Mouse (Mus musculus): Measurements from ENCODE around the gene Sh3kbp1. TPM values are rescaled to one million over a fixed set of nuclear protein-coding genes. Genes with fewer than 3 reads are reported as not detected.

Gene Sh3kbp1
- polyA plus RNA-seq, 1 experiment: 37.6 TPM

DNA sequence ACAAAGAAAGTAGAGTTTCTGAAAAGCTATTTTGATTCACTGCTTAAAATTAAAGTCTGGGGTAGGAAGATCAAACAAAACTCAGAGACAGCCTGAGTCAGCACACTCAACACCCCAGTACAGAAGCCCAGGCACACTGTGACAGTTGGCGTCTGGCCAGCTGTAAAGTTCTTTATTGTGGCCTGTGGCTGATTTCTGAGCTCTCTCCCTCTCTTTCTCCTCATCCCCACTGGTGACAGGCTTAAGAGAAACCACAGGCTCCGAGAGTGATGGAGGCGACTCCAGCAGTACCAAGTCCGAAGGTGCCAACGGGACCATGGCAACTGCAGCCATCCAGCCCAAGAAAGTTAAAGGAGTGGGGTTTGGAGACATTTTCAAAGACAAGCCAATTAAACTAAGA is 201.1 kb downstream of the Sh3kbp1 start:
- no peak for DNase-seq (ENCODE audit: extremely low spot score in 1 of 2, low spot score in 1 of 2)

- peak; percentile 20 to 50 for DNase-seq (ENCODE audit: extremely low spot score in 1 of 2, low spot score in 1 of 2)
Observed at GRCm38 (mm10) chrX:159829192-159829852, 202.2 kb downstream of the Sh3kbp1 start.

- no peak for DNase-seq (ENCODE audit: extremely low spot score in 1 of 2, low spot score in 1 of 2)
Observed at GRCm38 (mm10) chrX:159831176-159831575, 204.1 kb downstream of the Sh3kbp1 start.

DNA sequence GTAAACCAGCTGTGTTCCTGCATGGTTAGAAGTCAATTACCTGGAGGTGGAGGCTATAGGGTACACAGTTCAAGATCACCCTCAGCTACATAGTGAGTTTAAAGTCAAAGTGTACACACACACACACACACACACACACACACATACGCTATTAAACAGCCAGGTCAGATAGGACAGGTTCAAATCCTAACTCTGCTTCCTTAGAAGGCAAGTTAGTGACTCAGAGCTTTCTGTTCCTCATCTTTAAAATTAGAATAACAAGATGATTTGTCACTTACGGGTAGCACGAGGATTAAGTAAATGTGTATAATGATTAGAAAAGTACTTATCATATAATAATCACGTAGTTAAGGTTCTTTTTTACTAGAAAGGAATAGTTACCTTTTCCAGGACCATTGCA is 208.2 kb downstream of the Sh3kbp1 start:
- DNase-seq (ENCODE audit: extremely low spot score in 1 of 2, low spot score in 1 of 2): no peak

DNA sequence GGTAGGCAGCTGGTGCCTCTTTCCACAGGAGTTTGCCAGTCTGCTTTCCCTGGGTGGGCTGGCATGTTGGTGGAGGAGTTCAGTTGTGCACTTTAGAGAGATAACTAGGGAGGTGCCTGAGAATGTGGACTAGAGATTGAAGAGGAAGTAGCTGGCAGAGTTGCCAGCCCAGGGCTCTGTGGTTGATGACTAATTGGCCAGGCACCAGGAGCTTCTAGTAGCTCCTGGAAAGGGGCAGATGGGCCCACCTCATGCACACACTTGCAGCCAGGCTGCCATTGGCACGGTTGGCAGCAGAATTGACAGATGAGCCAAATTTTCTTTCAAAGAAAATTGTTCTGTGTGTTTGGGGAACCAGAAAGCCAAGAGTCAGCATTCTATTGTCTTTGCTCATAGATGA is 210.3 kb downstream of the Sh3kbp1 start:
- DNase-seq (ENCODE audit: extremely low spot score in 1 of 2, low spot score in 1 of 2): peak in 1 of 2 experiments; percentile 38

GRCm38 (mm10) chrX:159839786-159840185 is 212.7 kb downstream of the Sh3kbp1 start:
- no peak for DNase-seq (ENCODE audit: extremely low spot score in 1 of 2, low spot score in 1 of 2)

- no peak for DNase-seq (ENCODE audit: extremely low spot score in 1 of 2, low spot score in 1 of 2)
Observed at GRCm38 (mm10) chrX:159840225-159840624, 213.2 kb downstream of the Sh3kbp1 start.

DNA sequence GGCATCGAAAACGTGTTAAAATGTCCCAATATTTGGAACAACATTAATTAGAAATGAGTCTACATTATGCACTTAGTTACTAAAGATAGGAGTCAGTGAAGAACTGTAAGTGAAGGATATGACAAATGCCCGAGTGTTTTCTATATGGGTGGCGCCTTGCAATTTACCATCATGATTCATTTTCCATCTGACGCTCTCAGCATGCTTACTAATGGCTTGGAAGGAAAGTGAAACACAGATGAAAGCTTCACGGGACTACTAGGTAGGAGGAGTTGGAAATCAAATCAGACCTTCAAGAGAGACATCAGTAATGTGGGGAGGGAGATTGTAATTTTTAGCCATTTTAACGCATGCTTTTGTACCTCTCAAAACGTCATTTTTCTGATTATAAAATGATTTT is 223.7 kb downstream of the Sh3kbp1 start:
- peak in 1 of 2 experiments; percentile 18 for DNase-seq (ENCODE audit: extremely low spot score in 1 of 2, low spot score in 1 of 2)

DNA sequence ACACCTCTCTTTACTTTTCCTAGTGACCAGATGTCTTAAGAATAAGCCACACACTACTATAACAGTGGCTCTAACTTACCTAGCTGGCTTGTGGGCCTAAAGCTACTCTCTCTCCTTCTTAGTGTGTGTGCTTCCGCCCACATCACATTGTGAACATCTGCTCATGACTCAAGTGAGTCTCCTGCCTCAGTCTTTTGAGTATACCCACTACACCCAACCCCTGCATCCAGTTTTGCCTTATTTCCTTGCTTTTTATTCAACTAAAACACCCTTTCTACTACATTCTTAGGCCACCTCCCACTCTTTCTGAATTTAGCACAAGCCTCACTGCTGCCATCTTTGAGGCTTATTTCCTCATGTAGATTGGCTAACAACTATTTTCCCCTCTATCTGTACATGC is 229.8 kb downstream of the Sh3kbp1 start:
- peak in 1 of 2 experiments; percentile 45 for DNase-seq (ENCODE audit: extremely low spot score in 1 of 2, low spot score in 1 of 2)

DNA sequence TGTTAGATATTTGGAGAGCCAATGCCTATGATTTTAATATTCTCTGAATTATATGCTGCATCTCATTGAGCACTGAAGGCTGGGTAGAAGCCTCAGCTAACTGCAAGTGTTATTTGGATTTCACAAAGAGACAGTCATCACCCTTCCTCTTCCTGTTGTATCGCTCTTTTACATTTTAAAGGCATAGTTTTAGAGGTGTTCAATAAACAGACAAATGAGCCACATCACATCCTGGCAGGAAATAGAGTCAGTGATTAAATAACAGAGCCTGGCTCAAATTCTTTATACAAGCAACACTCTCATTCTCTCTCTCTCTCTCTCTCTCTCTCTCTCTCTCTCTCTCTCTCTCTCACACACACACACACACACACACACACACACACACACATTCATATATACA is 231.1 kb downstream of the Sh3kbp1 start:
- DNase-seq (ENCODE audit: extremely low spot score in 1 of 2, low spot score in 1 of 2): no peak

DNA sequence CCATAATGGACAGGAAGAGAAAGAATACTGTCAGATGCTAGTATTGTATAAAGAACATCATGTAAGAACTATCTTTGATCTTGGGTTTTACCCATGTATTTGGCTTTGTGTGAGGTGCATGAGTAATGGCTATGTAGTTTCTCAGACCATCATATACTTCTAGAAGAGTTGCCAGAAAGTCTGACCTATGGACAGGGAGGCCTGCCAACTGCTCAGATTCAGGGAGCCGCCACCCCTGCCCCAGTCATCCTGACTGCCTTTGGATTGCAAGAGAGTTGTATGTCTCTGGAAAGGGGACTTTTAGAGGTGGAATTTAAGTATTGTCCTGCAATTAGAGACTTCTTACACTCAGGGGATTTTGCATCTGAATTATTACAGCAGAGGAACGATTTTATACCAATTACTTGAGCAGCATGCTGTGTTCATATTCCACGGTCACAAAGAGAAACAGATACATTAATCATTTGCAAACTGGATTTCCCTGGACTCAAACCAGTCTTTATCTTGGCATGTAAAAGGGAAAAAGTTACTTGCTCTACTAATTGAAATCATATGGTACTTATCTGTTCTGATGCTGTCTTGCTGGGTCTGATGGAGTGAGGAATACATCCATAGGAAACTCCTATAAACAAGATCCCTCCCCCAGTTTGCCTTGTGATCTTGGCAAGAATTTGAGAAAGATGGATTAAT is 233.9 kb downstream of the Sh3kbp1 start:
- no peak for DNase-seq (ENCODE audit: extremely low spot score in 1 of 2, low spot score in 1 of 2)

- DNase-seq (ENCODE audit: extremely low spot score in 1 of 2, low spot score in 1 of 2): peak; percentile 1 to 30
Observed at GRCm38 (mm10) chrX:159867660-159868059, 240.6 kb downstream of the Sh3kbp1 start.

- no peak for DNase-seq (ENCODE audit: extremely low spot score in 1 of 2, low spot score in 1 of 2)
Observed at GRCm38 (mm10) chrX:159872521-159872920, 245.4 kb downstream of the Sh3kbp1 start.

GRCm38 (mm10) chrX:159877770-159878169 is 250.7 kb downstream of the Sh3kbp1 start:
- DNase-seq (ENCODE audit: extremely low spot score in 1 of 2, low spot score in 1 of 2): no peak

DNA sequence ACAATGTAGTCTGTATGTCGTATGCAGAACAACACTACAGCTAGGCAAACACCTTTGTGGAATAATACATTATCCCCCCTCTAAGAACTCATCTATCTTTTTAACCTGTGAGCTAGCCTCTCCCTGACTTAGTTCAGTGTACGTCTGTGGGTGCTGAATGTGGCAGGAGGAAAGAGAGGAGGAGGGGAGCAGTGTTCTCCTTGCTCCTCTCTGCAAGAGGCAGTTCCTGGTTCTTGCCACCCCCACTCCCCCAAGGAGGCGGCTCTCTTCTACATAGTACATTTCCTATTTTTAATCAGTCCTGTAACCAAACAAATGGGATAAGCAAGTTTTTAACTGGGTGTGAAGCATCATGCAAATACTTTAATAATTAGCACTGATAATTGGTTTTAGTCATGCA is 252.4 kb downstream of the Sh3kbp1 start:
- DNase-seq (ENCODE audit: extremely low spot score in 1 of 2, low spot score in 1 of 2): peak in 1 of 2 experiments; percentile 34

- peak in 1 of 2 experiments; percentile 7 for DNase-seq (ENCODE audit: extremely low spot score in 1 of 2, low spot score in 1 of 2)
Observed at GRCm38 (mm10) chrX:159881576-159881975, 254.5 kb downstream of the Sh3kbp1 start.

DNA sequence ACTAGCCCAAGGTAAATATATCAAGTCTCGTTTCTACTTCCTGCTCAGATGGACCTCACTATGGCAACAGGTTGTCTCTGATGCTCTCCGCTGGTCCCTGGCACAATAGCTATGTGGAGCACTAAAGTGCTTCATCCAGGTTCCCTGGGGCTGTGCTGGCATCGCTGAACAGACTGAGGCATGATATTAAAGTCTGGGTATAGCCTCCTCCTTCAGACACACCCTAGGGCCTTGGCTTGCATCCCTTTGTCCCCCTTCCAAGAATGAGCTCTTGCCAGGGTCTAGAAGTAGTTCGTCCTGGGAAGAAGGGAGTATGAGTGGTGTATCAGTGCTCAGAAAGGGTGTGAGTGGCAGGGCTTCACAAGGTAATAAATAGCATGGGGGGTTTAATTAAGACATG is 269.5 kb downstream of the Sh3kbp1 start:
- DNase-seq (ENCODE audit: extremely low spot score in 1 of 2, low spot score in 1 of 2): no peak

DNA sequence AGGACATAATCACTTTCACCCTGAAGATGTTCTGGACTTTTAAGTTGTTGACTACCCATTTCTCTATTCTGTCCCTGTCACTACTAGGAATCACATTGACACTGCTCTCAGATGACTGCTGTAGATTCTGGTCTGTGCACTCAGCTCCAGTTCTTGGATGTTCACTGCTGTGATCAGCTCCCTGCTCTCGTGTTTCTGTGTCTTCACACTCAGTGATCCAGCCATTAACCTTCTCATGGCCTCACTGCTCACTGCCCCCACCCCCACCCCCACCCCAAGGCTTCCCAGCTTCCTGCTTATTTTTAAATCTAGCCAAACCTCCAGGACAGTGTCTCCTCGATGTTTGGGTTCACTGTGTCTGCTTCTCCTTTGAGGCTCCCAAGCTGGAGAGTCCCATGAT is 271.0 kb downstream of the Sh3kbp1 start:
- DNase-seq (ENCODE audit: extremely low spot score in 1 of 2, low spot score in 1 of 2): no peak

GRCm38 (mm10) chrX:159899121-159899520 is 272.0 kb downstream of the Sh3kbp1 start:
- no peak for DNase-seq (ENCODE audit: extremely low spot score in 1 of 2, low spot score in 1 of 2)

GRCm38 (mm10) chrX:159903421-159903820 is 276.3 kb downstream of the Sh3kbp1 start:
- no peak for DNase-seq (ENCODE audit: extremely low spot score in 1 of 2, low spot score in 1 of 2)

GRCm38 (mm10) chrX:159907703-159908102 is 280.6 kb downstream of the Sh3kbp1 start:
- no peak for DNase-seq (ENCODE audit: extremely low spot score in 1 of 2, low spot score in 1 of 2)

Data from frontal cortex, adult 2 months (tissue).